Mouse (Mus musculus): Measurements from ENCODE around the gene Csf3. TPM values are rescaled to one million over a fixed set of nuclear protein-coding genes. Genes with fewer than 3 reads are reported as not detected.
"Not testable (repeated sequence)": the region's sequence is repeated elsewhere in the genome, so short reads cannot be mapped to it uniquely, and the experiment has no call there.

Csf3 gene
- total RNA-seq (2012; rRNA removed), result not detected in 2 replicates
- polyA plus RNA-seq (2012; ENCODE audit: insufficient read depth in 1 of 2, insufficient read length in 2 of 2, low read depth in 1 of 2, low replicate concordance in 2 of 2, missing spikeins in 1 of 2), result under 1 TPM in 1 of 2 experiments, not detected in 1; 0.18 TPM

DNA sequence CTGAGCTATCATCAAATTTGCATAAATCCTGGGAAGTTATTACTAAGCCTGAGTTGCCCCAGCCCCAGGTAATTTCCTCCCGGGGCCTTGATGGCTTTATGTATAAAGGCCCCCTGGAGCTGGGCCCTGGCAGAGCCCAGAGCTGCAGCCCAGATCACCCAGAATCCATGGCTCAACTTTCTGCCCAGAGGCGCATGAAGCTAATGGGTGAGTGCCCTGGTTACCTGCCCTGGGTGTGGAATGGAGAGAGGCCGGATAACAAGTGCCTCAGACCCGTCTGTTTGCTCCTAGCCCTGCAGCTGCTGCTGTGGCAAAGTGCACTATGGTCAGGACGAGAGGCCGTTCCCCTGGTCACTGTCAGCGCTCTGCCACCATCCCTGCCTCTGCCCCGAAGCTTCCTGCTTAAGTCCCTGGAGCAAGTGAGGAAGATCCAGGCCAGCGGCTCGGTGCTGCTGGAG, at the start of gene Csf3:
Gene Csf3, plus strand, starts transcription at position 51 of the 458 bp plus-strand sequence.
- Histone ChIP-seq H3K27me3 (ENCODE audit: control insufficient read depth in 1 of 2, insufficient read depth in 2 of 2, low read length in 2 of 2) (no peaks in the 10 kb centered on the region), H3K4me3 (ENCODE audit: control insufficient read depth in 1 of 2, insufficient read depth in 1 of 2, low read depth in 2 of 2, low read length in 2 of 2) (no peak within 1 kb of the TSS), H3K9ac (ENCODE audit: control insufficient read depth, low read depth, low read length, poor library complexity, severe bottlenecking) (no peak within 1 kb of the TSS), H3K79me2 (ENCODE audit: control insufficient read depth, insufficient read depth, low read length, poor library complexity) (no peaks in the 10 kb centered on the region), H3K27ac (ENCODE audit: control insufficient read depth, low read depth, low read length) (no peak within 1 kb of the TSS), H3K9me3 (replicated peaks; ENCODE audit: insufficient read depth, low read length) (no peaks in the 10 kb centered on the region), H3K4me1 (ENCODE audit: control insufficient read depth in 1 of 2, insufficient read depth in 2 of 2, low read length in 2 of 2) (no peaks in the 10 kb centered on the region), H3K36me3 (ENCODE audit: control insufficient read depth in 1 of 2, insufficient read depth in 2 of 2, low read length in 2 of 2) (no peaks in the 10 kb centered on the region)
- DNase-seq (ENCODE audit: low read depth, low spot score), result no peak
- no peak for TF ChIP-seq CTCF (IDR thresholded peaks at IDR 0.05 in 2 of 3, conservative IDR thresholded peaks at IDR 0.05 in 1 of 3; ENCODE audit: control insufficient read depth in 1 of 3, insufficient read depth in 1 of 3, low read depth in 2 of 3, low read length in 3 of 3, poor library complexity in 1 of 3, severe bottlenecking in 1 of 3)
- no peak for TF ChIP-seq POLR2A (IDR thresholded peaks at IDR 0.05; ENCODE audit: control insufficient read depth in 1 of 2, insufficient read depth in 1 of 2, low read depth in 1 of 2, low read length in 2 of 2, poor library complexity in 1 of 2)
- no peak for TF ChIP-seq GATA1 (IDR thresholded peaks at IDR 0.05; ENCODE audit: low read depth, low read length)
- no peak for TF ChIP-seq EP300 (IDR thresholded peaks at IDR 0.05; ENCODE audit: low read depth in 1 of 2, low read length in 2 of 2)
- TF ChIP-seq ZC3H11A (IDR thresholded peaks at IDR 0.05; ENCODE audit: low read depth, low read length), result no peak
- TF ChIP-seq GABPA (IDR thresholded peaks at IDR 0.05; ENCODE audit: low read depth, low read length), result no peak
- TF ChIP-seq MYC (IDR thresholded peaks at IDR 0.05; ENCODE audit: low read depth, low read length), result no peak
- TF ChIP-seq TCF12 (IDR thresholded peaks at IDR 0.05; ENCODE audit: low read depth, low read length), result no peak
- TF ChIP-seq BHLHE40 (IDR thresholded peaks at IDR 0.05; ENCODE audit: borderline replicate concordance, low read depth, low read length), result no peak

GRCm38 (mm10) chr11:98655076-98655475, 46.0 kb upstream of the Csf3 start:
- H3K79me2 ChIP-seq (ENCODE audit: control insufficient read depth, insufficient read depth, low read length, poor library complexity); H3K4me1 ChIP-seq (ENCODE audit: control insufficient read depth in 1 of 2, insufficient read depth in 2 of 2, low read length in 2 of 2); H3K4me3 ChIP-seq (ENCODE audit: control insufficient read depth in 1 of 2, insufficient read depth in 1 of 2, low read depth in 2 of 2, low read length in 2 of 2); H3K9me3 ChIP-seq (replicated peaks; ENCODE audit: insufficient read depth, low read length); H3K9ac ChIP-seq (ENCODE audit: control insufficient read depth, low read depth, low read length, poor library complexity, severe bottlenecking); H3K27ac ChIP-seq (ENCODE audit: control insufficient read depth, low read depth, low read length); H3K36me3 ChIP-seq (ENCODE audit: control insufficient read depth in 1 of 2, insufficient read depth in 2 of 2, low read length in 2 of 2): not testable (repeated sequence)
- TF ChIP-seq CTCF (IDR thresholded peaks at IDR 0.05 in 2 of 3, conservative IDR thresholded peaks at IDR 0.05 in 1 of 3; ENCODE audit: control insufficient read depth in 1 of 3, insufficient read depth in 1 of 3, low read depth in 2 of 3, low read length in 3 of 3, poor library complexity in 1 of 3, severe bottlenecking in 1 of 3) (peak; percentile 64 to 88 (median 87)), ELF1 (IDR thresholded peaks at IDR 0.05; ENCODE audit: low read depth, low read length) (peak; percentile 95), TCF12 (IDR thresholded peaks at IDR 0.05; ENCODE audit: low read depth, low read length) (0 out of 2 replicates have a peak, but pooled peaks have one; percentile 17), BHLHE40 (IDR thresholded peaks at IDR 0.05; ENCODE audit: borderline replicate concordance, low read depth, low read length) (0 out of 2 replicates have a peak, but pooled peaks have one; percentile 36), SMC3 (IDR thresholded peaks at IDR 0.05; ENCODE audit: low read depth, low read length) (peak; percentile 82), HCFC1 (IDR thresholded peaks at IDR 0.05; ENCODE audit: low read depth, low read length) (peak; percentile 53; the same call in 1 of the 2 replicates), SIN3A (IDR thresholded peaks at IDR 0.05; ENCODE audit: low read length) (peak; percentile 47; the same call in 1 of the 2 replicates), RCOR1 (IDR thresholded peaks at IDR 0.05; ENCODE audit: low read depth, low read length) (peak; percentile 40; the same call in 1 of the 2 replicates), ZC3H11A (IDR thresholded peaks at IDR 0.05; ENCODE audit: low read depth, low read length) (peak; percentile 80), RAD21 (IDR thresholded peaks at IDR 0.05; ENCODE audit: low read depth, low read length) (peak; percentile 85)
- peaks cover 3 to 19% of the 10 kb centered on the region in 2 experiments for H3K27me3 ChIP-seq (ENCODE audit: control insufficient read depth in 1 of 2, insufficient read depth in 2 of 2, low read length in 2 of 2)
- peak; percentile 77 for DNase-seq (ENCODE audit: low read depth, low spot score)

Measured in MEL (cell line).